Comparison of ENCODE assay signal across 15 mouse cellular contexts in genomic region chr11:111828455-111828854, GRCm38 (mm10).
"Had no signal": no experiment of that assay in that cellular context is flagged by ENCODE, and none has a peak within 500 bp of the region (broad histone marks: within the 10 kb centered on the region; RNA-seq: fewer than 3 reads in every experiment).

No protein-coding gene starts in this region.

- H3K36me3 ChIP-seq: liver, embryonic 13.5 days had no signal

- H3K4me2 ChIP-seq: liver, embryonic 13.5 days; midbrain, embryonic 11.5 days had no signal

- H3K9ac ChIP-seq: liver, embryonic 13.5 days had no signal

- H3K4me1 ChIP-seq: liver, embryonic 13.5 days had no signal

- H3K4me3 ChIP-seq: layer of hippocampus, adult 2 months; left cerebral cortex, adult 2 months; liver, embryonic 13.5 days had no signal

- DNase-seq: kidney, adult 11 months; kidney, adult 8-10 months; kidney, postnatal 25 days; layer of hippocampus, postnatal 36 days; liver, embryonic 13.5 days; lung, adult 2 months; lung, postnatal 14 days; lung, postnatal 4 days; midbrain, embryonic 14.5 days; right cerebral cortex, postnatal 4 days; thymus, postnatal 25 days had no signal

- H3K27me3 ChIP-seq: liver, embryonic 13.5 days had no signal

- H3K9me3 ChIP-seq: liver, embryonic 13.5 days had no signal

- H3K27ac ChIP-seq: kidney, postnatal 0 days; layer of hippocampus, adult 2 months; left cerebral cortex, adult 2 months; liver, embryonic 13.5 days had no signal
